Mouse (Mus musculus) heart, embryonic 11.5 days (tissue): ENCODE measurements around the gene Clpp. TPM values are rescaled to one million over a fixed set of nuclear protein-coding genes. Genes with fewer than 3 reads are reported as not detected.

Source experiments
- ATAC-seq: fragments of 200-750 bp; cut with Nextera tagmentation; replicated peaks from 2 replicates; pipeline ENCODE4 v1.8.0; 2017; ENCODE audit warnings: moderate library complexity; ENCODE audit not compliant: insufficient number of reproducible peaks, low FRiP score, low TSS enrichment
- H3K27ac ChIP-seq: fragments of 300-500 bp; sonication (generic); 2 replicates; pipeline ENCODE4 v1.5.1; 2014; ENCODE audit warnings: mild to moderate bottlenecking, low read depth, low read length
- H3K27me3 ChIP-seq: fragments of 300-500 bp; sonication (generic); 2 replicates; pipeline ENCODE4 v1.6.1; 2014; ENCODE audit warnings: mild to moderate bottlenecking, low read length, mixed read lengths; ENCODE audit not compliant: control insufficient read depth, insufficient read depth
- H3K36me3 ChIP-seq: fragments of 300-500 bp; sonication (generic); 2 replicates; pipeline ENCODE4 v1.6.1; 2014; ENCODE audit warnings: mild to moderate bottlenecking, low read length, moderate library complexity, mixed read lengths; ENCODE audit not compliant: control insufficient read depth, insufficient read depth
- H3K4me1 ChIP-seq: fragments of 300-500 bp; sonication (generic); 2 replicates; pipeline ENCODE4 v1.6.1; 2014; ENCODE audit warnings: low read length; ENCODE audit not compliant: control insufficient read depth, insufficient read depth
- H3K4me2 ChIP-seq: fragments of 300-500 bp; sonication (generic); 2 replicates; pipeline ENCODE4 v1.6.1; 2014; ENCODE audit warnings: mild to moderate bottlenecking, moderate library complexity
- H3K4me3 ChIP-seq: fragments of 300-500 bp; sonication (generic); 2 replicates; pipeline ENCODE4 v1.5.1; 2014; ENCODE audit warnings: low read depth, low read length
- H3K9ac ChIP-seq: fragments of 300-500 bp; sonication (generic); 2 replicates; pipeline ENCODE4 v1.6.1; 2014; ENCODE audit warnings: mild to moderate bottlenecking, low read depth, low read length, moderate library complexity
- H3K9me3 ChIP-seq: fragments of 300-500 bp; sonication (generic); replicated peaks from 2 replicates; pipeline ENCODE4 v1.6.1; 2016; ENCODE audit warnings: low read length; ENCODE audit not compliant: control insufficient read depth
- WGBS: fragments of 180-500 bp; shearing (Covaris S2); extraction: QIAGEN DNeasy Blood & Tissue Kit; methylation state at CpG from one replicate; pipeline ENCODE4 v1.1.7; 2014; ENCODE audit not compliant: insufficient replicate concordance; 5-methylcytosine and 5-hydroxymethylcytosine counted together
- polyA plus RNA-seq: library from polyadenylated mRNA; unstranded; fragments of >200 nt; fragmentation: Nextera tagmentation; extraction: Ambion mirVana; gene quantifications from 2 replicates; pipeline ENCODE4 v1.2.1, GENCODE M21; 2014

The Clpp gene
- polyA plus RNA-seq, 1 experiment from 2014 or later, result 130 TPM

DNA sequence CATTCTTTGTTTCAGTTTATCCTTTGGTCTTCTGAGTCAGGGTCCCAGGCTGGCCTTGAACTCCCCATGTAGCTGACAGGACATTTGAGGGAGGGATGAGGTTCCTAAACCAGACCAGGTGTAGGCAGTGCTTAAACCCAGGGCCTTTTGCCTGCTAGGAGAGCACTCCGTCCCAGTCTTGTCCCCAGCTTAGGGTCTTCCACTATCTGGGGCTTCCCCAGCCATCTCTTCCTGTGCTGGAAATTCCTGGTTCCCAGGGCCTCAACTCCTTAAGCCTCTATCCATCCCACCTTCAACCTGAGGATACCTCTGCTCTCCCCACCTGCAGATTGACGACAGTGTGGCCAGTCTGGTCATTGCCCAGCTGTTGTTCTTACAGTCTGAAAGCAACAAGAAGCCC, 861 bp downstream of the Clpp start:
- WGBS, result 64% methylated on average over 2 of the region's 2 CpGs
- no peak overlapping the region for H3K27ac ChIP-seq
- peaks cover 4% of the 10 kb centered on the region for H3K4me1 ChIP-seq
- no peaks in the 10 kb centered on the region for H3K9me3 ChIP-seq
- H3K36me3 ChIP-seq, result peaks cover 20% of the 10 kb centered on the region
- ATAC-seq, result no peak
- H3K9ac ChIP-seq, result peak overlapping the region; percentile 94
- H3K4me2 ChIP-seq, result peak overlapping the region; percentile 91
- peak overlapping the region; percentile 85 for H3K4me3 ChIP-seq
- H3K27me3 ChIP-seq, result no peaks in the 10 kb centered on the region

DNA sequence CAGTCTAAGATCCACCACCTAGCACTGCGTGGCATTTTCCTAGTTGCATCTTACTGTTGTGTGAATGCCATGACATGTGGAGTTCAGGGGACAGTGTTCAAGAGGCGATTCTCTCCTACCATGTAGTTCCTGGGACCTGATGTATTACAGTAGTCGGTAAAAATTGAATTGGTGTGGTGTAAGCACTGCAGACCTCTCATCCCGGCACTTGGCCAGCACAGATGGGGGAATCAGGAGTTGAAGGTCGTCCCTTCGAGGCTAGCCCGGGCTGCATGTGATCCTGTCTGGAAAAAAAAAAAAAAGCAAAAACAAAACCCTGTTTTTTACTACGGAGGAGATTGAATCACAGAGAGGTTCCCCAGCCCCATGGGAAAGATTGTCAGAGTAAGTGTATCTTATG, 4.9 kb downstream of the Clpp start:
- peaks cover 25% of the 10 kb centered on the region for H3K36me3 ChIP-seq
- H3K4me3 ChIP-seq, result no peak overlapping the region

GRCm38 (mm10) chr17:56996506-56996905, 6.4 kb downstream of the Clpp start:
- H3K4me2 ChIP-seq, result no peak overlapping the region; the same call in 1 of the 2 replicates

More for the DNA sequence above, 4.9 kb downstream of the Clpp start:
- 86% methylated on average over 8 of the region's 8 CpGs for WGBS
- ATAC-seq, result no peak
- no peaks in the 10 kb centered on the region for H3K27me3 ChIP-seq
- H3K27ac ChIP-seq, result no peak overlapping the region
- H3K9me3 ChIP-seq, result no peaks in the 10 kb centered on the region
- H3K4me2 ChIP-seq, result no peak overlapping the region
- peaks cover 12% of the 10 kb centered on the region for H3K4me1 ChIP-seq
- H3K9ac ChIP-seq, result no peak overlapping the region

DNA sequence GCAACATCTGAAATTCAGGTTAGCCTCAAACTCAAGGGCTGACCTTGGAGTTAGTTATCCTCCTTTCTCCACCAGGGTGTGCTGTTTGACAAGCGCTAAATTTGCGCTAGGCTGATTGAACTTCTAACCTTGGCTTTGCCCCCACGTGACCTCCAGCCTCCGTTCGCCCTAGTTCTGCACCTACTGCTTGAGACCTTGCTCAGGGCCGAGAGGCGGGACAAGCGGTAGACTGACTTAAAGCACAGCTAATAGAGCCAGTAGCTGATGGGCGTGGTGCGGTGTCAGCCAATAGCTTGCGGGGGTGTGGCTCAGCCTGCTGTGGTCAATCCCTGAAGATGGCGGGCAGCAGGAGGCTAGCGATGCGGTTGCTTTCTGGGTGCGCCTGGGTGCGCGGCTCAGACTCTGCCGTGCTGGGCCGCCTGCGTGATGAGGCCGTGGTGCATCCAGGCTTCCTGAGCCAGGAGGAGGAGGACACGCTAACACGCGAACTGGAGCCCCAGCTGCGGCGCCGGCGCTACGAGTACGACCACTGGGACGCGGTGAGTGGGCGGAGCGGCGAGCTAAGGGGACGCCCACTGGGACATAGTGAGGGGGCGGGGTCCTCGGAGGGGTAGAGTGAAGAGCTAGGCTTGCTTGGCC, 7.0 kb downstream of the Clpp start, which contains the start of gene Alkbh7:
Gene Alkbh7 (plus strand): TSS at position 311 of the 639 bp plus-strand sequence.
- peaks cover 25% of the 10 kb centered on the region for H3K36me3 ChIP-seq
- H3K4me3 ChIP-seq, result peak within 1 kb of the TSS; percentile 76
- WGBS, result 0% methylated on average over 38 of the region's 38 CpGs
- H3K9ac ChIP-seq, result peak within 1 kb of the TSS; percentile 72; the same call in 1 of the 2 replicates
- no peaks in the 10 kb centered on the region for H3K9me3 ChIP-seq
- peak within 1 kb of the TSS; percentile 76 for H3K4me2 ChIP-seq
- H3K27ac ChIP-seq, result no peak within 1 kb of the TSS; the same call in 1 of the 2 replicates
- no peaks in the 10 kb centered on the region for H3K27me3 ChIP-seq
- ATAC-seq, result peak; percentile 99
- H3K4me1 ChIP-seq, result peaks cover 23% of the 10 kb centered on the region

More at GRCm38 (mm10) chr17:56996506-56996905, 6.4 kb downstream of the Clpp start:
- H3K4me3 ChIP-seq, result no peak overlapping the region
- peaks cover 18% of the 10 kb centered on the region for H3K4me1 ChIP-seq
- no peak overlapping the region for H3K9ac ChIP-seq
- ATAC-seq, result no peak
- no peak overlapping the region for H3K27ac ChIP-seq
- no peaks in the 10 kb centered on the region for H3K9me3 ChIP-seq
- no peaks in the 10 kb centered on the region for H3K27me3 ChIP-seq
- 72% methylated on average over 2 of the region's 2 CpGs for WGBS
- peaks cover 25% of the 10 kb centered on the region for H3K36me3 ChIP-seq

GRCm38 (mm10) chr17:56999414-56999813, 9.3 kb downstream of the Clpp start:
- Histone ChIP-seq H3K9ac (no peak overlapping the region), H3K4me1 (peaks cover 25% of the 10 kb centered on the region), H3K4me3 (no peak overlapping the region), H3K27me3 (no peaks in the 10 kb centered on the region), H3K4me2 (no peak overlapping the region), H3K36me3 (peaks cover 19% of the 10 kb centered on the region), H3K9me3 (no peaks in the 10 kb centered on the region), H3K27ac (no peak overlapping the region)
- no peak for ATAC-seq
- WGBS, result 90% methylated on average over 9 of the region's 9 CpGs

GRCm38 (mm10) chr17:56999968-57000609, 10.0 kb downstream of the Clpp start, which contains the start of gene Pspn:
Gene Pspn (minus strand): TSS chr17:57000018.
- Histone ChIP-seq H3K36me3 (peaks cover 22% of the 10 kb centered on the region), H3K27me3 (no peaks in the 10 kb centered on the region), H3K4me1 (peaks cover 25% of the 10 kb centered on the region), H3K9me3 (no peaks in the 10 kb centered on the region), H3K4me3 (no peak within 1 kb of the TSS), H3K27ac (peak within 1 kb of the TSS; percentile 70; the same call in 1 of the 2 replicates), H3K9ac (peak within 1 kb of the TSS; percentile 16; the same call in 1 of the 2 replicates), H3K4me2 (no peak within 1 kb of the TSS)
- WGBS, result 89% methylated on average over 9 of the region's 9 CpGs
- no peak for ATAC-seq

- peaks cover 25% of the 10 kb centered on the region for H3K4me1 ChIP-seq
- H3K36me3 ChIP-seq, result peaks cover 21% of the 10 kb centered on the region
- 18% methylated on average over 8 of the region's 8 CpGs for WGBS
- peak overlapping the region; percentile 16; the same call in 1 of the 2 replicates for H3K9ac ChIP-seq
- peak overlapping the region; percentile 70 for H3K27ac ChIP-seq
- no peaks in the 10 kb centered on the region for H3K9me3 ChIP-seq
- H3K4me2 ChIP-seq, result peak overlapping the region; percentile 42
- no peaks in the 10 kb centered on the region for H3K27me3 ChIP-seq
- no peak overlapping the region for H3K4me3 ChIP-seq
- ATAC-seq, result no peak
Measured at GRCm38 (mm10) chr17:57001228-57001627, 11.1 kb downstream of the Clpp start.

- WGBS, result 71% methylated on average over 7 of the region's 7 CpGs
- H3K27ac ChIP-seq, result no peak overlapping the region
- H3K9ac ChIP-seq, result no peak overlapping the region
- H3K27me3 ChIP-seq, result no peaks in the 10 kb centered on the region
- H3K9me3 ChIP-seq, result no peaks in the 10 kb centered on the region
- no peak for ATAC-seq
- H3K36me3 ChIP-seq, result peaks cover 21% of the 10 kb centered on the region
- H3K4me3 ChIP-seq, result no peak overlapping the region
- no peak overlapping the region for H3K4me2 ChIP-seq
- peaks cover 17% of the 10 kb centered on the region for H3K4me1 ChIP-seq
Measured at GRCm38 (mm10) chr17:57003994-57004393, 13.9 kb downstream of the Clpp start.
